Mouse (Mus musculus): ENCODE data around the gene Mrgpre.

DNA sequence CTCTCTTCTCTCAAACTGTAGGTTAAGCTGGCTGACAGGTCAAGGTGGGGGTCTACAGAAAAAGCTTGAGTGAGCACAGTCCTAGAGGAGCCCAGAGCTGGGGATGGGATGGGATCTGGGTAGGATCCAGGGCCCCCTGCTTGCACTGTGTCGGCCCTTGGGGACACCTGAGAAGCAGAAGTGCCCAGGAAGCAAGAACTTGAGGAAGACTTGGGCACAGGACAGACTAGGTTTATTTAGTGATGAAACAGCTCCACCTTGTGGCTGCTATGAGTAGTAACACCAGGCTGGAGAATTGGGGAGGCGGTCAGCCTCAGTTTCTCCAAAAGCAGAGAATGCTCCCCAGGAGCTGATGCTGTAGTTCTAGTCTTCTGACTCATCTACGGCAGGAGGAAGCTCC is 20.5 kb downstream of the Mrgpre start:
- TF ChIP-seq POLR2A (IDR thresholded peaks at IDR 0.05; ENCODE audit: extremely low read depth, insufficient read depth, low read length) (no peak), CTCF (IDR thresholded peaks at IDR 0.05; ENCODE audit: low read depth, low read length) (peak; percentile 50; the same call in 1 of the 2 replicates)

All from liver, adult 2 months (tissue).